21 mouse cellular contexts compared by ENCODE assay signal in the genomic region with DNA sequence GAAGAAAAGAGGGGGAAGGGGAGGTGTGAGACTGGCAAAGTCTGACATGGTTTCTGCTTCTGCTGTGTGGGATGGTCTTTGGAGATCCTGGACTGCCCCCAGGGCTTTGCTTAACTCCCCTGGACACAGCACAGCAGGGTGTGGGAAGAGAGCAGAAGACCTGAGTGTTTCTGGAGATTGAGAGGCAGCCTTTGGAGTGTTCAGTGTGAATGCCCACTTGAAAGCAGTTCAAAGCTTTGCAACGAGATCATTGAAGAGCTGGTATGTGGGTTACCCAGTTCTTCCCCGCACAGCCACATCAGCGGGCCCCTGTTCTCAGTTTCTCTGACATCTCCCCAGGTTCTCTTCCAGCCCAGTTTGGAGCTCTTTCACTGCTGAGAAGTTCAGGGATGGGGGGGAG. TPM values are rescaled to one million over a fixed set of nuclear protein-coding genes. Genes with fewer than 3 reads are reported as not detected.
DNase-seq lines count a peak whose midpoint lies in the region; ATAC-seq and TF ChIP-seq lines count a peak whose summit lies in the region.
"Had no signal": no experiment of that assay in that cellular context is flagged by ENCODE, and none has a peak within 500 bp of the region (broad histone marks: within the 10 kb centered on the region; RNA-seq: fewer than 3 reads in every experiment).

No protein-coding gene starts in this region.

- H3K4me2 ChIP-seq in hindbrain, embryonic 14.5 days (replicated peaks), result 0 out of 2 replicates have a peak overlapping the region, but pooled peaks have one; percentile 8
- no peak overlapping the region for H3K4me2 ChIP-seq in hindbrain, embryonic 11.5 days (replicated peaks; ENCODE audit: low read depth, low read length)
- H3K4me2 ChIP-seq in midbrain, embryonic 14.5 days (ENCODE audit: low read length), result peak overlapping the region; percentile 6; the same call in 1 of the 2 replicates
- H3K4me2 ChIP-seq in midbrain, postnatal 0 days (ENCODE audit: low read depth, low read length, poor library complexity, severe bottlenecking), result no peak overlapping the region
- peak overlapping the region; percentile 85 for H3K4me2 ChIP-seq in forebrain, embryonic 14.5 days (ENCODE audit: low read length)
- peak overlapping the region; percentile 17; the same call in 1 of the 2 replicates for H3K4me2 ChIP-seq in midbrain, embryonic 16.5 days (ENCODE audit: low read length)
- H3K4me2 ChIP-seq: embryonic facial prominence, embryonic 15.5 days; heart, embryonic 11.5 days; limb, embryonic 13.5 days; liver, embryonic 15.5 days had no signal

- no peak overlapping the region for H3K4me3 ChIP-seq in hindbrain, embryonic 14.5 days (replicated peaks; ENCODE audit: low read length)
- no peak overlapping the region for H3K4me3 ChIP-seq in hindbrain, embryonic 11.5 days (ENCODE audit: low read depth, low read length)
- no peak overlapping the region for H3K4me3 ChIP-seq in midbrain, embryonic 14.5 days (replicated peaks; ENCODE audit: low read depth, low read length)
- no peak overlapping the region for H3K4me3 ChIP-seq in midbrain, postnatal 0 days (ENCODE audit: low read depth, low read length)
- H3K4me3 ChIP-seq in forebrain, embryonic 14.5 days (ENCODE audit: low read depth, low read length), result no peak overlapping the region
- H3K4me3 ChIP-seq in midbrain, embryonic 16.5 days (ENCODE audit: low read depth, low read length), result no peak overlapping the region
- H3K4me3 ChIP-seq: embryonic facial prominence, embryonic 15.5 days; limb, embryonic 13.5 days; liver, embryonic 15.5 days had no signal

- 38% methylated on average over 3 of the region's 3 CpGs for WGBS in hindbrain, embryonic 14.5 days
- 47% methylated on average over 3 of the region's 3 CpGs for WGBS in hindbrain, embryonic 11.5 days
- WGBS in midbrain, embryonic 14.5 days, result 34% methylated on average over 3 of the region's 3 CpGs
- WGBS in midbrain, postnatal 0 days, result 54% methylated on average over 3 of the region's 3 CpGs
- WGBS in forebrain, embryonic 14.5 days, result 22% methylated on average over 3 of the region's 3 CpGs
- WGBS in midbrain, embryonic 16.5 days, result 33% methylated on average over 3 of the region's 3 CpGs

- no peak for DNase-seq in hindbrain, embryonic 14.5 days (ENCODE audit: low spot score)
- DNase-seq in hindbrain, embryonic 11.5 days (ENCODE audit: low spot score), result no peak
- DNase-seq in midbrain, embryonic 14.5 days, result no peak
- DNase-seq in midbrain, postnatal 0 days (ENCODE audit: low spot score), result no peak
- no peak for DNase-seq in forebrain, embryonic 14.5 days (ENCODE audit: low spot score)
- no peak for DNase-seq in right cerebral cortex, adult 2 months (ENCODE audit: low spot score in 2 of 2)
- DNase-seq: cerebellum, adult 9-11 months; gastrocnemius, postnatal 14 days; heart, postnatal 4 days; kidney, postnatal 10 days; lung, postnatal 10 days had no signal

- no peak for ATAC-seq in hindbrain, embryonic 14.5 days (ENCODE audit: low FRiP score)
- ATAC-seq in hindbrain, embryonic 11.5 days (ENCODE audit: low FRiP score), result no peak
- ATAC-seq in midbrain, embryonic 14.5 days (ENCODE audit: low FRiP score, low TSS enrichment), result no peak
- ATAC-seq in midbrain, postnatal 0 days (ENCODE audit: low FRiP score), result no peak
- ATAC-seq in forebrain, embryonic 14.5 days, result peak; percentile 35
- ATAC-seq in midbrain, embryonic 16.5 days, result no peak
- no peak for ATAC-seq in CD4-positive, CD25-positive, alpha-beta regulatory T cell, adult 4 months
- ATAC-seq: intestine, postnatal 0 days had no signal

- no peak overlapping the region for H3K9ac ChIP-seq in hindbrain, embryonic 14.5 days
- H3K9ac ChIP-seq in hindbrain, embryonic 11.5 days (ENCODE audit: low read depth, low read length), result no peak overlapping the region
- no peak overlapping the region for H3K9ac ChIP-seq in midbrain, embryonic 14.5 days (replicated peaks; ENCODE audit: low read length)
- H3K9ac ChIP-seq in midbrain, postnatal 0 days (replicated peaks; ENCODE audit: low read length, poor library complexity, severe bottlenecking), result no peak overlapping the region
- H3K9ac ChIP-seq in forebrain, embryonic 14.5 days (ENCODE audit: low read length), result peak overlapping the region; percentile 49; the same call in 1 of the 2 replicates
- no peak overlapping the region for H3K9ac ChIP-seq in midbrain, embryonic 16.5 days (ENCODE audit: low read depth, low read length)
- H3K9ac ChIP-seq: embryonic facial prominence, embryonic 15.5 days; limb, embryonic 13.5 days; liver, embryonic 15.5 days had no signal

- H3K36me3 ChIP-seq in hindbrain, embryonic 14.5 days (replicated peaks; ENCODE audit: control insufficient read depth, insufficient read depth), result no peaks in the 10 kb centered on the region
- H3K36me3 ChIP-seq in hindbrain, embryonic 11.5 days (ENCODE audit: control insufficient read depth, insufficient read depth, low read length), result no peaks in the 10 kb centered on the region
- no peaks in the 10 kb centered on the region for H3K36me3 ChIP-seq in midbrain, embryonic 14.5 days (ENCODE audit: control insufficient read depth, insufficient read depth, low read length)
- no peaks in the 10 kb centered on the region for H3K36me3 ChIP-seq in midbrain, postnatal 0 days (ENCODE audit: insufficient read depth, low read length)
- H3K36me3 ChIP-seq in forebrain, embryonic 14.5 days (ENCODE audit: control insufficient read depth, insufficient read depth, low read length), result no peaks in the 10 kb centered on the region
- H3K36me3 ChIP-seq in midbrain, embryonic 16.5 days (ENCODE audit: control insufficient read depth, insufficient read depth, low read length), result no peaks in the 10 kb centered on the region
- H3K36me3 ChIP-seq: embryonic facial prominence, embryonic 15.5 days; G1E; limb, embryonic 13.5 days; liver, embryonic 15.5 days had no signal

- no peak overlapping the region for H3K27ac ChIP-seq in hindbrain, embryonic 14.5 days
- no peak overlapping the region for H3K27ac ChIP-seq in hindbrain, embryonic 11.5 days (ENCODE audit: low read depth, low read length)
- no peak overlapping the region for H3K27ac ChIP-seq in midbrain, embryonic 14.5 days (replicated peaks; ENCODE audit: low read depth, low read length)
- H3K27ac ChIP-seq in midbrain, postnatal 0 days (ENCODE audit: low read depth, low read length), result no peak overlapping the region
- peak overlapping the region; percentile 81 for H3K27ac ChIP-seq in forebrain, embryonic 14.5 days (ENCODE audit: low read depth, low read length)
- H3K27ac ChIP-seq in midbrain, embryonic 16.5 days (ENCODE audit: low read length), result no peak overlapping the region; the same call in 1 of the 2 replicates
- H3K27ac ChIP-seq: embryonic facial prominence, embryonic 15.5 days; limb, embryonic 13.5 days; liver, embryonic 15.5 days; stomach, postnatal 0 days had no signal

- no peaks in the 10 kb centered on the region for H3K9me3 ChIP-seq in hindbrain, embryonic 14.5 days (ENCODE audit: control insufficient read depth, low read length)
- H3K9me3 ChIP-seq in hindbrain, embryonic 11.5 days (ENCODE audit: control insufficient read depth, low read length), result no peaks in the 10 kb centered on the region
- H3K9me3 ChIP-seq in midbrain, embryonic 14.5 days (ENCODE audit: control insufficient read depth, low read length), result no peaks in the 10 kb centered on the region
- no peaks in the 10 kb centered on the region for H3K9me3 ChIP-seq in midbrain, postnatal 0 days (ENCODE audit: low read length)
- no peaks in the 10 kb centered on the region; the same call in 1 of the 2 replicates for H3K9me3 ChIP-seq in forebrain, embryonic 14.5 days (replicated peaks; ENCODE audit: control insufficient read depth, low read length)
- H3K9me3 ChIP-seq in midbrain, embryonic 16.5 days (replicated peaks; ENCODE audit: control insufficient read depth, low read length, poor library complexity, severe bottlenecking), result no peaks in the 10 kb centered on the region
- H3K9me3 ChIP-seq: embryonic facial prominence, embryonic 15.5 days; G1E; limb, embryonic 13.5 days; liver, embryonic 15.5 days had no signal

- H3K27me3 ChIP-seq in hindbrain, embryonic 14.5 days (ENCODE audit: control insufficient read depth, insufficient read depth, low read length), result no peaks in the 10 kb centered on the region
- H3K27me3 ChIP-seq in hindbrain, embryonic 11.5 days (ENCODE audit: control insufficient read depth, insufficient read depth, low read length), result no peaks in the 10 kb centered on the region
- H3K27me3 ChIP-seq in midbrain, embryonic 14.5 days (ENCODE audit: control insufficient read depth, insufficient read depth, low read length), result no peaks in the 10 kb centered on the region
- no peaks in the 10 kb centered on the region for H3K27me3 ChIP-seq in midbrain, postnatal 0 days (ENCODE audit: insufficient read depth, low read length)
- no peaks in the 10 kb centered on the region for H3K27me3 ChIP-seq in forebrain, embryonic 14.5 days (replicated peaks; ENCODE audit: control insufficient read depth, insufficient read depth, low read length)
- H3K27me3 ChIP-seq in midbrain, embryonic 16.5 days (ENCODE audit: control insufficient read depth, insufficient read depth, low read depth, low read length), result no peaks in the 10 kb centered on the region

- TF ChIP-seq CTCF in midbrain, postnatal 0 days (IDR thresholded peaks at IDR 0.05), result no peak

- H3K4me1 ChIP-seq in hindbrain, embryonic 14.5 days (replicated peaks; ENCODE audit: control insufficient read depth, insufficient read depth, low read length), result peaks cover 34% of the 10 kb centered on the region
- no peaks in the 10 kb centered on the region; the same call in 1 of the 2 replicates for H3K4me1 ChIP-seq in hindbrain, embryonic 11.5 days (replicated peaks; ENCODE audit: control insufficient read depth, insufficient read depth, low read length)
- peaks cover 22% of the 10 kb centered on the region for H3K4me1 ChIP-seq in midbrain, embryonic 14.5 days (ENCODE audit: control insufficient read depth, insufficient read depth, low read length)
- H3K4me1 ChIP-seq in midbrain, postnatal 0 days (ENCODE audit: insufficient read depth, low read length), result peaks cover 4% of the 10 kb centered on the region; the same call in 1 of the 2 replicates
- H3K4me1 ChIP-seq in forebrain, embryonic 14.5 days (ENCODE audit: control insufficient read depth, insufficient read depth, low read length), result peaks cover 21% of the 10 kb centered on the region
- peaks cover 27% of the 10 kb centered on the region for H3K4me1 ChIP-seq in midbrain, embryonic 16.5 days (ENCODE audit: control insufficient read depth, insufficient read depth, low read length)
- H3K4me1 ChIP-seq: liver, embryonic 15.5 days had no signal

RNA-seq across cellular contexts. Expression of gene Siah3, which starts 4.7 kb away (rescaled TPM):
- 7.7 and 9.1 TPM in 2 replicates for polyA plus RNA-seq in hindbrain, embryonic 14.5 days (2014; fragmentation: Nextera tagmentation; extraction: Ambion mirVana)
- polyA plus RNA-seq in hindbrain, embryonic 11.5 days (2014; fragmentation: Nextera tagmentation; extraction: Ambion mirVana), result 2.2 and 2.4 TPM in 2 replicates
- 2.6 and 5.6 TPM in 2 replicates for polyA plus RNA-seq in midbrain, embryonic 14.5 days (2014; fragmentation: Nextera tagmentation; extraction: Ambion mirVana)
- total RNA-seq in midbrain, postnatal 0 days (2014; rRNA removed), result 6.8 and 9.2 TPM in 2 replicates
- 2.5 and 3.1 TPM in 2 replicates for polyA plus RNA-seq in midbrain, postnatal 0 days (2015; fragmentation: Nextera tagmentation; extraction: Ambion mirVana)
- polyA plus RNA-seq in forebrain, embryonic 14.5 days (2014; fragmentation: Nextera tagmentation; extraction: Ambion mirVana), result 5.4 and 7.0 TPM in 2 replicates
- 2.7 and 3.0 TPM in 2 replicates for polyA plus RNA-seq in midbrain, embryonic 16.5 days (2015; fragmentation: Nextera tagmentation; extraction: Ambion mirVana)
- polyA plus RNA-seq in CD4-positive, CD25-positive, alpha-beta regulatory T cell, adult 4 months (2017; shearing (Covaris generic)), result under 1 TPM in 1 of 2 experiments, not detected in 1; 0.47 TPM
- total RNA-seq: megakaryocyte-erythroid progenitor cell, adult 5-6 weeks had no signal
- polyA plus RNA-seq: G1E; intestine, postnatal 0 days; stomach, postnatal 0 days had no signal

Comparison
In these comparisons a context has a peak if more than half of its experiments do, and no peak if none do; other contexts are left out.
1. H3K4me2 ChIP-seq: peak in hindbrain, embryonic 14.5 days (single experiment), midbrain, embryonic 14.5 days (single experiment), forebrain, embryonic 14.5 days (single experiment) and midbrain, embryonic 16.5 days (single experiment); none in hindbrain, embryonic 11.5 days (single experiment) and midbrain, postnatal 0 days (single experiment).